ENCODE assay signal across 17 mouse cellular contexts in genomic region chr5:143804056-143804765, GRCm38 (mm10).
"Had no signal": no experiment of that assay in that cellular context is flagged by ENCODE, and none has a peak within 500 bp of the region (broad histone marks: within the 10 kb centered on the region; RNA-seq: fewer than 3 reads in every experiment).

No protein-coding gene starts in this region.

- H3K4me3 ChIP-seq: neural tube, embryonic 12.5 days; neural tube, embryonic 13.5 days; neural tube, embryonic 15.5 days; stomach, embryonic 15.5 days had no signal

- DNase-seq: retina, postnatal 1 day; right cerebral cortex, adult 18-20 months; right cerebral cortex, postnatal 14 days; right cerebral cortex, postnatal 25 days; right cerebral cortex, postnatal 4 days; spleen, adult 18-20 months; thymus, adult 18-20 months; thymus, adult 2 months; thymus, postnatal 14 days; thymus, postnatal 25 days; thymus, postnatal 36 days; thymus, postnatal 4 days had no signal

- H3K9me3 ChIP-seq: neural tube, embryonic 12.5 days; neural tube, embryonic 13.5 days; neural tube, embryonic 15.5 days; stomach, embryonic 15.5 days had no signal

- H3K27me3 ChIP-seq: neural tube, embryonic 12.5 days; neural tube, embryonic 13.5 days; neural tube, embryonic 15.5 days; stomach, embryonic 15.5 days had no signal

- H3K27ac ChIP-seq: neural tube, embryonic 12.5 days; neural tube, embryonic 13.5 days; neural tube, embryonic 15.5 days; stomach, embryonic 15.5 days; stomach, postnatal 0 days had no signal

- H3K4me1 ChIP-seq: neural tube, embryonic 12.5 days; neural tube, embryonic 13.5 days; neural tube, embryonic 15.5 days; stomach, embryonic 15.5 days had no signal

- H3K36me3 ChIP-seq: neural tube, embryonic 12.5 days; neural tube, embryonic 13.5 days; neural tube, embryonic 15.5 days; stomach, embryonic 15.5 days had no signal
